Mouse (Mus musculus) brain, embryonic 18.5 days (tissue): ENCODE results near the gene Rasal2.

Experiments
- DNase-seq: peaks from one replicate; pipeline ENCODE4 v3.0.0-alpha.2; 2012; ENCODE audit warnings: low read depth, low spot score

Gene Rasal2

GRCm38 (mm10) chr1:157343519-157343918 is 68.9 kb downstream of the Rasal2 start:
- DNase-seq: no peak

- DNase-seq: peak; percentile 14
Measured at GRCm38 (mm10) chr1:157334834-157335233, 77.6 kb downstream of the Rasal2 start.

GRCm38 (mm10) chr1:157328068-157328467 is 84.3 kb downstream of the Rasal2 start:
- no peak for DNase-seq

- no peak for DNase-seq
Measured at GRCm38 (mm10) chr1:157323091-157323490, 89.3 kb downstream of the Rasal2 start.

GRCm38 (mm10) chr1:157318896-157319295 is 93.5 kb downstream of the Rasal2 start:
- DNase-seq: no peak

- DNase-seq: no peak
Measured at GRCm38 (mm10) chr1:157301266-157301665, 111.1 kb downstream of the Rasal2 start.

GRCm38 (mm10) chr1:157299559-157299958 is 112.8 kb downstream of the Rasal2 start:
- DNase-seq: no peak

- no peak for DNase-seq
Measured at GRCm38 (mm10) chr1:157298990-157299389, 113.4 kb downstream of the Rasal2 start.

GRCm38 (mm10) chr1:157297137-157297536 is 115.3 kb downstream of the Rasal2 start:
- DNase-seq: no peak

- no peak for DNase-seq
Measured at GRCm38 (mm10) chr1:157295868-157296267, 116.5 kb downstream of the Rasal2 start.

GRCm38 (mm10) chr1:157290173-157290572 is 122.2 kb downstream of the Rasal2 start:
- no peak for DNase-seq

GRCm38 (mm10) chr1:157289251-157289650 is 123.1 kb downstream of the Rasal2 start:
- DNase-seq: no peak

- DNase-seq: no peak
Measured at GRCm38 (mm10) chr1:157286561-157286960, 125.8 kb downstream of the Rasal2 start.

- DNase-seq: no peak
Measured at GRCm38 (mm10) chr1:157285366-157285765, 127.0 kb downstream of the Rasal2 start.

- peak; percentile 28 for DNase-seq
Measured at GRCm38 (mm10) chr1:157280781-157281180, 131.6 kb downstream of the Rasal2 start.

GRCm38 (mm10) chr1:157275672-157276307 is 136.6 kb downstream of the Rasal2 start:
- DNase-seq: no peak

GRCm38 (mm10) chr1:157267894-157268293 is 144.5 kb downstream of the Rasal2 start:
- DNase-seq: no peak

- no peak for DNase-seq
Measured at GRCm38 (mm10) chr1:157256562-157256961, 155.8 kb downstream of the Rasal2 start.

- no peak for DNase-seq
Measured at GRCm38 (mm10) chr1:157255776-157256175, 156.6 kb downstream of the Rasal2 start.

GRCm38 (mm10) chr1:157253600-157254490 is 158.6 kb downstream of the Rasal2 start:
- DNase-seq: no peak

- no peak for DNase-seq
Measured at GRCm38 (mm10) chr1:157248112-157248511, 164.3 kb downstream of the Rasal2 start.

- DNase-seq: no peak
Measured at GRCm38 (mm10) chr1:157247341-157247740, 165.1 kb downstream of the Rasal2 start.

- DNase-seq: no peak
Measured at GRCm38 (mm10) chr1:157246779-157247178, 165.6 kb downstream of the Rasal2 start.
